ENCODE assay signal across 16 mouse cellular contexts in the genomic region with DNA sequence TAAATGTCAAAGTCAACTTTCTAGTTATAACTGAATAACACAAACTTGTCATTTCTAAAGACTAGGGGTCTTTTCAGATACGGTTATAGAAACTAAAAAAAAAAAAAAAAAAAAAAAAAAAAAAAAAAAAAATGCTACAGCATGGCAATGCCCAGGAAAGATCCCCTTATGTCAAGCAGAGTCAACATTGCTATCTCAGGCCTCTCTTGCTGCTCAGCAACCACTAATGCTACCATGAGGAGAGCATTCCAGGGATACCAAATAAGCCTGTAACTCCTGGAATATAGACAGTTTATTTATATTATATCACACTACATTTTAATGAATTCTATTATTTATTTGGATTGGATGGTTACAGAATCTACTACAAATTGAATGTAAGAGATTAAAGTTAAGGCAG.
"Had no signal": no experiment of that assay in that cellular context is flagged by ENCODE, and none has a peak within 500 bp of the region (broad histone marks: within the 10 kb centered on the region; RNA-seq: fewer than 3 reads in every experiment).

No protein-coding gene starts in this region.

- H3K4me2 ChIP-seq: liver, embryonic 12.5 days; midbrain, embryonic 12.5 days; neural tube, embryonic 12.5 days; stomach, embryonic 15.5 days had no signal

- H3K27ac ChIP-seq: liver, embryonic 12.5 days; liver, embryonic 14.5 days; midbrain, embryonic 10.5 days; midbrain, embryonic 12.5 days; neural tube, embryonic 12.5 days; stomach, embryonic 15.5 days; stomach, postnatal 0 days had no signal

- H3K9me3 ChIP-seq: liver, embryonic 12.5 days; midbrain, embryonic 10.5 days; midbrain, embryonic 12.5 days; neural tube, embryonic 12.5 days; stomach, embryonic 15.5 days had no signal

- H3K4me3 ChIP-seq: liver, embryonic 12.5 days; midbrain, embryonic 10.5 days; midbrain, embryonic 12.5 days; myocyte; neural tube, embryonic 12.5 days; stomach, embryonic 15.5 days had no signal

- H3K4me1 ChIP-seq: liver, embryonic 12.5 days; midbrain, embryonic 10.5 days; midbrain, embryonic 12.5 days; neural tube, embryonic 12.5 days; stomach, embryonic 15.5 days had no signal

- H3K36me3 ChIP-seq: liver, embryonic 12.5 days; midbrain, embryonic 10.5 days; midbrain, embryonic 12.5 days; neural tube, embryonic 12.5 days; stomach, embryonic 15.5 days had no signal

- H3K9ac ChIP-seq: liver, embryonic 12.5 days; liver, embryonic 14.5 days; midbrain, embryonic 12.5 days; neural tube, embryonic 12.5 days; stomach, embryonic 15.5 days had no signal

- H3K27me3 ChIP-seq: liver, embryonic 12.5 days; midbrain, embryonic 12.5 days; neural tube, embryonic 12.5 days; stomach, embryonic 15.5 days had no signal

- ATAC-seq: liver, embryonic 12.5 days; midbrain, embryonic 16.5 days had no signal

- DNase-seq: lung, adult 18-20 months; lung, postnatal 14 days; midbrain, embryonic 14.5 days; right cerebral cortex, postnatal 14 days; thymus, adult 2 months; thymus, postnatal 25 days; thymus, postnatal 4 days had no signal
